Mouse (Mus musculus) lung, postnatal 36 days (tissue): Measurements from ENCODE around the gene Anks3.

Experiments
- DNase-seq: peaks from one replicate; pipeline ENCODE4 v3.0.0; 2022; ENCODE audit warnings: mixed read lengths

Gene Anks3

GRCm38 (mm10) chr16:4965392-4966129 lies 1.6 kb upstream of the Anks3 start:
- DNase-seq, result no peak

- no peak for DNase-seq
Measured at GRCm38 (mm10) chr16:4964731-4965391, 856 bp upstream of the Anks3 start.

GRCm38 (mm10) chr16:4963346-4963745 lies 659 bp downstream of the Anks3 start:
- DNase-seq, result no peak

GRCm38 (mm10) chr16:4960260-4960659 lies 3.7 kb downstream of the Anks3 start:
- DNase-seq, result no peak

GRCm38 (mm10) chr16:4957446-4957845 lies 6.6 kb downstream of the Anks3 start:
- no peak for DNase-seq

DNA sequence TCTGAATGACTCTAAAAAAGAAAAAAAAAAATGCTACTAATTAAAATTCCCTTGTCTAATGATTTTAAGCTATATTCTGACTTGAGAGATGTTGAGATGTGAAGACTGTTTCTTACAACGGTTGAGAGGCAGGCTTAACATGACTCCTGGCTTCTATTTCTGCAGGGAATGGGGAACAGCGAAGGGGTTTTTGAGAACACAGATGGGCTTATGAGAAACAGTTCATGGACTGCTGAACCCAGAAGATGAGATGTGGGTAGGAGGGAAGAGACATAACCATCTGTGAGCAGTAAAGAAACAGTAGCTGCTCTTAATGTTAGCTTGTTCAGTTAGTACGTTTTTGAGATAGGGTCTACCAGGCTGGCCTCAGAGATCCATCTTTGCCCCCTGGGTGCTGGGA lies 7.4 kb downstream of the Anks3 start:
- DNase-seq, result no peak

DNA sequence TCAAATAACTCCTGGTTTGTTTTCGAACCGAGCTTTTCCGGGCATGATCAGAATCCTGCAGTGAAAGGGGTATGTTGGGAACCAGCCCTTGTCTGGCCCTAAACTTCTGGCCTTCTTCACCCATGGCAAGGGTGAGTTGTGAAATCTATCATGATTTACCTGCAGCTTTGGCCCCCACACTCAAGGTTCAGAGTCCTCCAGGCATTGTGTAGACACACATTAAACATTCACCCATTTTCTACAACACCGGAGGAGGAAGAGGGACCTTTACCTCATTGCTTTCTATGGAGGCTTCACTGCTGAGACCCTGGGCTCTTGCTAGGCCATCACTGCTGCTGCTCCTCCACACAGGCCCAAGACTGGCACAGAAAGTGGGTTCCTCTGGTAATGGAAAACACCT lies 16.6 kb downstream of the Anks3 start:
- no peak for DNase-seq

DNA sequence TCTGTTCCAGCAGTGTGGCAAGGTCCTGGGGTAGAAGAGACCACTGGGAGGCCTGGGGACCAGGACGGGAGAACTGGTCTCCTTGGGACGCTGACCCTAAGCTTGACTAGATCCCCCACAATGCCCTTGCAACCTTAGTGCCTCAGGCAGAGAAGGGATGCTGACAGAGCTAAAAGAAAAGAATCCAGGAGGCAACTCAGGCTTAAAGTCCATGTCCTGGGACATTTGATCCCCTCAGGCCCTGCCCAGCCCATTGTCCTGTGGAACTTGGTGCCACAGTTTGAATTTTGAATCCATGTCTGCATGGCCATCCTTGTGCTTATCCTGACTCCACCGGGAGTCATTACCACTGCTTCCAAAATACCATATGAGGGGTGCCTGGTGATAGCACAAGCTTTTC lies 17.9 kb downstream of the Anks3 start:
- DNase-seq, result no peak

DNA sequence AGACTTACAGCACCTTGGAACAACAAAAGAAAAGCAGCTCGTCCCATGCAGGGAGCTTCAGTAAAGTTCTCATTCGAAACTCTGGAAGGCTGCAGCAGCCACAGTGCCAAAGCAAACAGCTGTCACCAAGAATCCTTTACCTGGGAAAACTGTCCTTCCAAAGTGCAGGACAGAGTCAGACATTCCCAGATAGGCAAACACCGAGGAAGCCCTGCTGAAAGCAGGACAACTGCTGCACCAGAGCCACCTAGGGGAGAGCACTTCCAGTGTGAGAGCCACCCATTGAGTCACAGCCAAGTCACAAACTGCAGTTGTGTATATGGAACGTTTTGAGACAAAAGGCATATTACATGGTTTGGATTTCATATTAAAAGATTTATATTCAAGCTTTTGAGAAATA lies 18.6 kb downstream of the Anks3 start:
- no peak for DNase-seq

- no peak for DNase-seq
Measured at GRCm38 (mm10) chr16:4943431-4943830, 20.6 kb downstream of the Anks3 start.

DNA sequence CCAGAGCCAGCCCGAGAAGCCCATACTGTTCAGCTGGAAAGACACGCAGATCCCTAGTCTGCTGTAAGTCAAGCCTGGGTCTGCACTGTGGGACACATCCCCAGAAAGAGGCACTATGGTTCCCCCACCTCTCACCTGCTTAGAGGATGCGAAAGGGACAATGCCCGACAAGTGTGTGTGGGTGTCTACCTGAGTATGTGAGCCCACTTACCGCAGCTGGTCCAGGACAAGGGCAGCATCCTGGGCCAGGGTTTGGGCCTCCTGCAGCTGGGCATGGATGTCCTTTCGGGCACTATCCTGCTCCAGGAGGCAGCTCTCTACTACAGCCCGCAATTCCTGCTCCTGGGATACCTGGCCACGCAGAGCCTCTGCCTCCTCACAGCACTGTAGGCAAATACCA lies 21.1 kb downstream of the Anks3 start:
- no peak for DNase-seq

DNA sequence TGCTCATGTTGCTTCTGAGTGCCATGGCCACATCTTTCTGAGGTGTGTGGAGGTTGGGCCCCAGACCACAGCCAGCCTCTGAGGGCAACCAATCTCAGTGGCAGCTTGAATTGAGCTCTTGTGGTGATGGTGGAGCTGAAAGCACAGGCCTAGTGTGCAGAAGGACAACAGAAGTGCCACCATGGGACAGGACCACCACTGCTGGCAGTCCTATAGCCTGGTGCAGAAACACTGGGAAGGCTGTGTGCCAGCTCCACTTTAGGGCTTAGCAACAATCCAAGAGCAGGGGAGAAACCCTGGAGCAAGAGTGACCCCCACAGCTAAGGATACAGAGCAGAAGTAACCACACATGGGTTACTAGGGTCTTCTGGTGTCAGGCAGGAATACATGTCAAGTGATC lies 23.0 kb downstream of the Anks3 start:
- DNase-seq, result no peak

- DNase-seq, result no peak
Measured at GRCm38 (mm10) chr16:4940311-4940850, 23.6 kb downstream of the Anks3 start.

DNA sequence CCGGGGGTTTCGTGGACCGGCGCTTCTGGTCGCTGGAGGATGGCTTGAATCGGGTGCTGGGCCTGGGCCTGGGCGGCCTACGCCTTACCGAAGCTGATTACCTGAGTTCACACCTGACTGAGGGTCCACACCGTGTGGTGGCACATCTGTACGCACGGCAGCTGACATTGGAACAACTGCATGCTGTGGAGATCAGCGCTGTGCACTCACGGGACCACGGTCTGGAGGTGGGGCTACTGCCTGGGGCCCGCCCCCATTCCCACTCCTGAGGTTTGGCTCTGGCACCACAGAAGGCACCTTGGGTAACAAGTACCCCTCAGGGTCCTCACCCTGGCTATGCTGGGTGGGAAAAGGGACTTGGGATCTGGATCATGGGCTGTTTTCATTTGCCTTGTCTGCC lies 24.6 kb downstream of the Anks3 start:
- DNase-seq, result peak; percentile 39

- peak; percentile 98 for DNase-seq
Measured at GRCm38 (mm10) chr16:4938989-4939388, 25.0 kb downstream of the Anks3 start.

- no peak for DNase-seq
Measured at GRCm38 (mm10) chr16:4938461-4938860, 25.5 kb downstream of the Anks3 start, which contains the start of gene Nudt16l1. Gene Nudt16l1 (plus strand): TSS chr16:4938761.

GRCm38 (mm10) chr16:4937351-4938190 lies 26.4 kb downstream of the Anks3 start:
- no peak for DNase-seq

DNA sequence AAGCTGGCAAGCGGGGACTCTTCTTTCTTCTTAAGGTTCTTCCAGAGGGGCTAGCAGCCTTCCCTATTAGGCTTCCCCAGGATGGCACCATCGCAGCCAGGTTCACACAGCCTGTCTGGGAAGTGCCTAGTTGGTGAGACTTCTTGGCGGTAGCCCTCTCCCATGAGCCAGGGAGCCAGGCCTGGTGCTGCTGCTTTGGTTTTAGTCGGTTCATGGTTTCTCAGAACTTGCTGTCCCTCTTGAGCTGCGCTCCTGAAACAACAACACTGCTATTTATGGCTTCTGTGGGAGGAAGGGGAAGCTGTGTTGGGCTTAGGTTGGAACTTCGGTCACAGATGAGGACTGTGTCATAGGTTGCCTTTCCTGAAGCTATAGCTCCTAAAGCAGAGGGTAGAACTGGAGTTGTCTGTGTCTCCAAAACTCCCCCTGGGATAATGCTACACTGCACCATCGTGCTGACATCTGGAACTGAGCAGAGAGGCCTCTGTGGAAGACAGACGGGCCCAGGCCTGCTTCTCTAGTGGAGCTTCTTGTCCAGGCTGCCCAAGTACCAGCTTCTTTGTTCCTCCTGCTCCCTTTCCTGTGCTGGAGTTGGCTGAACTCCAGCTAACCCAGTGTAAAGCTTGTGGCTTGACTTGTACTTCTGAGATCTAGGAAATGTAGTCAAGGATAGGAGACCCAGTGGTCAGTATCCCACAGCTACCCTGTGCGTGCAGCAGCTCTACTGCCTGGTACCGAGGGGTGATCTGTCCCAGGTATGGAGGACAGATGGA lies 27.9 kb downstream of the Anks3 start:
- no peak for DNase-seq

- DNase-seq, result no peak
Measured at GRCm38 (mm10) chr16:4935430-4935829, 28.6 kb downstream of the Anks3 start.

DNA sequence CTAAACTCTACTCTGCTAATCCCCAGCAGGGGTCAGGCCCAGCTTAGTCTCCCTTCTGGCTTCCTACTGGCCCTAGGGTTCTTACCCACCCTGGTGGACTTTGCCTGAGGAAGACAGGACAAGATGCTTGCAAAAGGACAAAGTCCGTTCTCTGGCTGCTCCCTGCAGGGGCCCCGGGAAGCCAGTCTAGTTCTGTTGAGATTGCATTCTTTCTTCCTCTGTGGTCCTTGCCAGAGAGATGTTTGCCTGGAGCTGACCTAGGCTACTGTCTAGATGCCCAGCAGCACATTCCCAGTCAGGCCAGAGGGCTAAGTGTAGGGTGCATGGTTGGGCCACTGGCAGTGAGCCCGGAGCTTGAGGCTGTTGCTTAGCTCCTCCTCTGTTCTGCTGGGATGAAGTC lies 31.6 kb downstream of the Anks3 start:
- DNase-seq, result peak; percentile 42

DNA sequence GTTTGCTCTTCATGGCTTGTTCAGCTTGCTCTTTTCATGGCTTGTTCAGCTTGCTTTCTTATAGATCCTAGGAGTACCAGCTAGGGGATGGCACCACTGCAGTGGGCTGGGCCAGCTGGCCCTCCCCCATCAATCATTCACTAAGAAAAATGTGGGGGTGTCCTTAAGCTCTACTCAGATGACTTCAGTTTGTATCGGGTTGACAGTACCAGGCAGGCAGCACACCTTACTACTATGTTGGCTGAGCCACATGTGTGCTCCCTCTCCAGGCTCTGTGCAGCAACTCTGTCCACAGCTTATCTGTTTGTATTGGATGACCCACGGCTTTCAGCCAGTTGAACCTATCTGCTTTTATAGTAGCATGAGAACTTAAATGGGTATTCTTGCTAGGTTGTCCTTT lies 35.5 kb downstream of the Anks3 start:
- no peak for DNase-seq

GRCm38 (mm10) chr16:4927967-4928366 lies 36.0 kb downstream of the Anks3 start:
- DNase-seq, result no peak

DNA sequence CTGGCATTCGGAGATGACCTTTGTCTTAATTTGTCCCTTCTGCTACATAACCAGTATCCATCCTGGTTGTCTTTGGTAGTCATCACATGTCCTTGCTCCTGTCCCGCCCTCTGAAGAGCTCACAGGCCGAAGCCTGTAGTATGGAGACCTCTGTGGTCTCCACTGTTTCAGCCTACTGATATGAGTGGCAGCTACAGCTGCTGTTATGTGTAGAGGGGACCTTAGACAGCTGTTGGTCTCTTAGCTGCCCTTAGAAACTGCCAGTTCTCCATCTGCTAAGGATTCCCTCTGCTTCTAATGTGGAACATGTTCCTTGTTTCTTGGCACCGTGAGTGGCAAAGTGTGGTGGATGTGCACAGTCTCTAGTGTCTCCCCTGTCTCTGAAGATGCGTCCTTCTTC lies 40.0 kb downstream of the Anks3 start:
- DNase-seq, result no peak
